Mouse (Mus musculus): ENCODE data around the gene Aamp. TPM values are rescaled to one million over a fixed set of nuclear protein-coding genes. Genes with fewer than 3 reads are reported as not detected.

Aamp gene
- polyA plus RNA-seq, 1 experiment from 2014 or later = 212 TPM

GRCm38 (mm10) chr1:74280591-74281325 is 3.8 kb downstream of the Aamp start:
- no peak overlapping the region for H3K4me2 ChIP-seq (ENCODE audit: low read length)
- H3K4me1 ChIP-seq (ENCODE audit: control insufficient read depth, insufficient read depth, low read length) = peaks cover 16% of the 10 kb centered on the region
- H3K27me3 ChIP-seq (ENCODE audit: control insufficient read depth, insufficient read depth, low read depth, low read length) = no peaks in the 10 kb centered on the region
- no peaks in the 10 kb centered on the region for H3K9me3 ChIP-seq (replicated peaks; ENCODE audit: control insufficient read depth, low read length, poor library complexity, severe bottlenecking)
- H3K4me3 ChIP-seq (ENCODE audit: low read depth, low read length) = no peak overlapping the region
- WGBS = 94% methylated on average over 14 of the region's 14 CpGs
- H3K36me3 ChIP-seq (ENCODE audit: control insufficient read depth, insufficient read depth, low read length) = peaks cover 25% of the 10 kb centered on the region
- no peak overlapping the region for H3K9ac ChIP-seq (ENCODE audit: low read depth, low read length)
- no peak overlapping the region for H3K27ac ChIP-seq (ENCODE audit: low read length)
- no peak for ATAC-seq

DNA sequence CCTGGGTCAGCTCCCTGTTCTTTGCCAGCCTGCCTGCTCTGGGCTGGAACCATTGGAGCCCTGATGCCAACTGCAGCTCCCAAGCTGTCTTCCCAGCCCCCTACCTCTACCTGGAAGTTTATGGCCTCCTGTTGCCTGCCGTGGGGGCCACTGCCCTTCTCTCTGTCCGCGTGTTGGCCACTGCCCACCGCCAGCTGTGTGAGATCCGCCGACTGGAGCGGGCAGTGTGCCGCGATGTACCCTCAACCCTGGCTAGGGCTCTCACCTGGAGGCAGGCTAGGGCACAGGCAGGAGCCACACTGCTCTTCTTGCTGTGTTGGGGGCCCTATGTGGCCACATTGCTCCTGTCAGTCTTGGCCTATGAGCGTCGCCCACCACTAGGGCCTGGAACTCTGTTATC is 5.5 kb downstream of the Aamp start:
- H3K36me3 ChIP-seq (ENCODE audit: control insufficient read depth, insufficient read depth, low read length) = peaks cover 25% of the 10 kb centered on the region
- WGBS = 96% methylated on average over 11 of the region's 11 CpGs
- H3K9ac ChIP-seq (ENCODE audit: low read depth, low read length) = no peak overlapping the region
- no peaks in the 10 kb centered on the region for H3K27me3 ChIP-seq (ENCODE audit: control insufficient read depth, insufficient read depth, low read depth, low read length)
- H3K9me3 ChIP-seq (replicated peaks; ENCODE audit: control insufficient read depth, low read length, poor library complexity, severe bottlenecking) = no peaks in the 10 kb centered on the region
- no peak overlapping the region for H3K4me2 ChIP-seq (ENCODE audit: low read length)
- H3K27ac ChIP-seq (ENCODE audit: low read length) = no peak overlapping the region
- peaks cover 12% of the 10 kb centered on the region; the same call in 1 of the 2 replicates for H3K4me1 ChIP-seq (ENCODE audit: control insufficient read depth, insufficient read depth, low read length)
- no peak for ATAC-seq
- H3K4me3 ChIP-seq (ENCODE audit: low read depth, low read length) = no peak overlapping the region

- WGBS = 92% methylated on average over 10 of the region's 10 CpGs
- H3K27me3 ChIP-seq (ENCODE audit: control insufficient read depth, insufficient read depth, low read depth, low read length) = no peaks in the 10 kb centered on the region
- H3K4me1 ChIP-seq (ENCODE audit: control insufficient read depth, insufficient read depth, low read length) = peaks cover 9% of the 10 kb centered on the region; the same call in 1 of the 2 replicates
- ATAC-seq = no peak
- no peak within 1 kb of the TSS for H3K4me2 ChIP-seq (ENCODE audit: low read length)
- H3K27ac ChIP-seq (ENCODE audit: low read length) = no peak within 1 kb of the TSS
- H3K9ac ChIP-seq (ENCODE audit: low read depth, low read length) = no peak within 1 kb of the TSS
- peaks cover 25% of the 10 kb centered on the region for H3K36me3 ChIP-seq (ENCODE audit: control insufficient read depth, insufficient read depth, low read length)
- H3K4me3 ChIP-seq (ENCODE audit: low read depth, low read length) = no peak within 1 kb of the TSS
- H3K9me3 ChIP-seq (replicated peaks; ENCODE audit: control insufficient read depth, low read length, poor library complexity, severe bottlenecking) = no peaks in the 10 kb centered on the region
These were observed 6.0 kb downstream of the Aamp start, which contains the start of gene Gpbar1 for GRCm38 (mm10) chr1:74278538-74278937. Gene Gpbar1 (plus strand): TSS chr1:74278550.

DNA sequence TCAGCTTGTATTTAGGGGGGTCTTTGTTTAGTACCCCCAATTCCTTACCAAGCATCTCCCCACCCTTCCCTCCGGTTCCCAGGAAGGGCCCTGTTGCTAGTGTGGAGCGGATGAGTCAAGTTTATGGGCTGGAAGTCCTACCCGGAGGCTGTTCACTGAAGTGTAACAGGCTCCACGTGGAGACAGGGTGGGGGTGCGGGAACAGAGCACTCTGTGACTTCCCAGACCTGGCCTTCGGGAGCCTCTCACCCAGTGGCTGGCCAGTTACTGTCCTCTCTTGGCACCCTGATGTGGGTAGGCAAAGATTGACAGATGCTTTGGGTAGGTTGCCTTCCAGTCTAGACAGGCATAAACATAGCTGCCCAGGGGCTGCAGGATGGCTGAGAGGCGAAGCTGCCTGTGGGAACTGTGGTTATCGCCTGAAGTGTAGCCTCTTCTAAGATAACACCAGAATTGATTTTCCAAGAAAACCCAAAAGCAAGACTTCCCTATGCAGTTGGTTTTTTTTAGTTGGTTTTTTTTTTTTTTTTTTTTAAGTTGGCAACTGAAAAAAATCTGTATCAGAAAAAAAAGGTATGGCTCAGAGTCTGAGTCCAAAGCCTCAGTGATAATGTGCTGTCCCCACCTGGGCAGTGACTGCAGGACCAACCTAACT is 6.5 kb downstream of the Aamp start:
- H3K27me3 ChIP-seq (ENCODE audit: control insufficient read depth, insufficient read depth, low read depth, low read length) = no peaks in the 10 kb centered on the region
- ATAC-seq = no peak
- H3K4me2 ChIP-seq (ENCODE audit: low read length) = no peak overlapping the region
- H3K9me3 ChIP-seq (replicated peaks; ENCODE audit: control insufficient read depth, low read length, poor library complexity, severe bottlenecking) = no peaks in the 10 kb centered on the region
- H3K9ac ChIP-seq (ENCODE audit: low read depth, low read length) = no peak overlapping the region
- WGBS = 64% methylated on average over 8 of the region's 8 CpGs
- H3K27ac ChIP-seq (ENCODE audit: low read length) = no peak overlapping the region
- H3K36me3 ChIP-seq (ENCODE audit: control insufficient read depth, insufficient read depth, low read length) = peaks cover 25% of the 10 kb centered on the region
- H3K4me1 ChIP-seq (ENCODE audit: control insufficient read depth, insufficient read depth, low read length) = peaks cover 4% of the 10 kb centered on the region; the same call in 1 of the 2 replicates
- no peak overlapping the region for H3K4me3 ChIP-seq (ENCODE audit: low read depth, low read length)

- Histone ChIP-seq H3K27me3 (ENCODE audit: control insufficient read depth, insufficient read depth, low read depth, low read length) (no peaks in the 10 kb centered on the region), H3K9ac (ENCODE audit: low read depth, low read length) (no peak overlapping the region), H3K36me3 (ENCODE audit: control insufficient read depth, insufficient read depth, low read length) (peaks cover 19% of the 10 kb centered on the region), H3K27ac (ENCODE audit: low read length) (no peak overlapping the region), H3K4me2 (ENCODE audit: low read length) (no peak overlapping the region), H3K9me3 (replicated peaks; ENCODE audit: control insufficient read depth, low read length, poor library complexity, severe bottlenecking) (no peaks in the 10 kb centered on the region), H3K4me1 (ENCODE audit: control insufficient read depth, insufficient read depth, low read length) (no peaks in the 10 kb centered on the region), H3K4me3 (ENCODE audit: low read depth, low read length) (no peak overlapping the region)
- WGBS = 64% methylated on average over 6 of the region's 6 CpGs
- no peak for ATAC-seq
These were observed 7.5 kb downstream of the Aamp start for GRCm38 (mm10) chr1:74277041-74277440.

DNA sequence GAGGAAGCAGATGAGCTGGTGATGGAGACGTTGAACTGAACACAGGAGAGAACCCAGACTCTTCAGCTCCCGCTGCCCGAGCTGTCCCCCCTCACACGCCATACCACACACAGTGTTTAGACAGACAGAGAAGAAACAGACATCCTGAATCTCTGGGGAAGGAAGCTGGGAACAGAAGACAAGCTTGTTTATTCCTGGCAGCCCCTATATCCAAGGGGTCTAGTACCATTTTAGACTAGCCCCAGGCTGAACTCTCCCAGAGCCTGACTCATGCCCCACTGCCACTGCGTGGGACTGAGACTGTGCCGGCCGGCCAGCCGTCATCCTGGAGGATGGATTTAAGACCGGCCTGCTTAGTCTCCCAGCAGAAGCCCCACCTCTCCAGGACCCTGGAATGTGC is 9.5 kb downstream of the Aamp start:
- ATAC-seq = no peak
- no peak overlapping the region for H3K4me2 ChIP-seq (ENCODE audit: low read length)
- WGBS = 55% methylated on average over 9 of the region's 9 CpGs

DNA sequence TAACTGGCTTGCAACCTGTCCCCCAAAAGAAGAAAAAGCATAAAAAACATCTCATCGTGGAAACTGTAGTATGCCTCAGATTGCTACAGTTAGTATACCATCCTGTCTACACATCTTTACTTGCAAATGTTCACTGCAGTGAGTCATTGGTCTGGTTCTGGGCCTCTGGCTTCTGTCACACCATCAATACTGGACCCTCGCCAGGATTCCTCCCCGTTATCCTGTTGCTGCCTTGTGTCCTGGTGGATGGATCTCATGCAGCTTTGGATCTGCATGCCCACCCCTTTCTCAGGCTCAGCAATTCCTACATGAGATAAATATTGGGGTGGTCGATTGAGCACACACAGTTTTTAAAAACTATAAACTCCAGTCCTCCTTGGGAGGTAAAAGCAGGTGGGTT is 12.9 kb downstream of the Aamp start:
- H3K4me2 ChIP-seq (ENCODE audit: low read length) = no peak overlapping the region
- H3K27me3 ChIP-seq (ENCODE audit: control insufficient read depth, insufficient read depth, low read depth, low read length) = no peaks in the 10 kb centered on the region
- no peaks in the 10 kb centered on the region for H3K4me1 ChIP-seq (ENCODE audit: control insufficient read depth, insufficient read depth, low read length)
- H3K4me3 ChIP-seq (ENCODE audit: low read depth, low read length) = no peak overlapping the region
- 75% methylated on average over 4 of the region's 4 CpGs for WGBS
- peaks cover 9% of the 10 kb centered on the region; the same call in 1 of the 2 replicates for H3K36me3 ChIP-seq (ENCODE audit: control insufficient read depth, insufficient read depth, low read length)
- H3K9me3 ChIP-seq (replicated peaks; ENCODE audit: control insufficient read depth, low read length, poor library complexity, severe bottlenecking) = no peaks in the 10 kb centered on the region
- H3K27ac ChIP-seq (ENCODE audit: low read length) = no peak overlapping the region
- no peak for ATAC-seq
- H3K9ac ChIP-seq (ENCODE audit: low read depth, low read length) = no peak overlapping the region

More for the DNA sequence above, 9.5 kb downstream of the Aamp start:
- no peak overlapping the region for H3K4me3 ChIP-seq (ENCODE audit: low read depth, low read length)
- H3K27me3 ChIP-seq (ENCODE audit: control insufficient read depth, insufficient read depth, low read depth, low read length) = no peaks in the 10 kb centered on the region
- H3K36me3 ChIP-seq (ENCODE audit: control insufficient read depth, insufficient read depth, low read length) = peaks cover 3% of the 10 kb centered on the region
- H3K9ac ChIP-seq (ENCODE audit: low read depth, low read length) = no peak overlapping the region
- H3K4me1 ChIP-seq (ENCODE audit: control insufficient read depth, insufficient read depth, low read length) = no peaks in the 10 kb centered on the region
- no peaks in the 10 kb centered on the region for H3K9me3 ChIP-seq (replicated peaks; ENCODE audit: control insufficient read depth, low read length, poor library complexity, severe bottlenecking)
- no peak overlapping the region for H3K27ac ChIP-seq (ENCODE audit: low read length)

DNA sequence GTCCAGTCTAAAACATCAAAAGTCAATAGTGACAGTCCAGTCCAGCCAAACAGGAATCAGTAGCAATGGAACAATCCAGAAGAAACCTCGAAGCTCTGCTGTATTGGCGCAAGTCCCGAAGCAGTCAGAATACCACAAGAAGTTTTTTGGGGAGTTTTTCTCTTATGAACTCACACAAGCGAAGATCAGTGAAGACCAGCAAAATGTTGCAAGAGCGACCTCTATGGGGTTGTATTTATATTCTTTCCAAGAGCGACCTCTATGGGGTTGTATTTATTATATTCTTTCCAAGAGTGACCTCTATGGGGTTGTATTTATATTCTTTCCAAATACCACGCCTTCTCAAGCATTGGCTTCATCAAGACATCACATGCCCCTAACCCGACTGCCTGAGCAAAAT is 15.8 kb downstream of the Aamp start:
- WGBS = 86% methylated on average over 8 of the region's 8 CpGs
- Histone ChIP-seq H3K36me3 (ENCODE audit: control insufficient read depth, insufficient read depth, low read length) (peaks cover 34% of the 10 kb centered on the region), H3K4me1 (ENCODE audit: control insufficient read depth, insufficient read depth, low read length) (no peaks in the 10 kb centered on the region), H3K4me3 (ENCODE audit: low read depth, low read length) (no peak overlapping the region), H3K9ac (ENCODE audit: low read depth, low read length) (no peak overlapping the region), H3K9me3 (replicated peaks; ENCODE audit: control insufficient read depth, low read length, poor library complexity, severe bottlenecking) (no peaks in the 10 kb centered on the region), H3K4me2 (ENCODE audit: low read length) (no peak overlapping the region), H3K27ac (ENCODE audit: low read length) (no peak overlapping the region), H3K27me3 (ENCODE audit: control insufficient read depth, insufficient read depth, low read depth, low read length) (no peaks in the 10 kb centered on the region)
- no peak for ATAC-seq

DNA sequence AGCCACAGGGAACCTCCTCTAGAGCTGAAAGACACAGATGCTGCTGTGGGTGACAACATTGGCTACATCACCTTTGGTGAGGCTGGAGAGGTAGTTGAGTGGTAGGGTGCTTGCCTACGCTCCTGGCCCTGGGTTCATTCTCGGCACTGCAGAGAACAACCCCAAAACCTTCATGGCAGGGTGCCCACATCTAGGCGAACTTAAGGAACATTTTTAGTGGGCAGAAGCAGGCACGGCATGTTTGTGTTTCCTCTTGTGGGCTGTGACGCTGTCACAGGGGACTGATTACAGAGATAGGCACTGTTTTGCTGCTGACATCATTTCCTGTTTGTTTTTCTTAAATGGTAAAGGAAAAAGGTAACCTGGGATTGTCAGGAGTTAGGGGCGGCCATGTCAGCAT is 22.0 kb downstream of the Aamp start:
- Histone ChIP-seq H3K4me3 (ENCODE audit: low read depth, low read length) (no peak overlapping the region), H3K4me1 (ENCODE audit: control insufficient read depth, insufficient read depth, low read length) (no peaks in the 10 kb centered on the region), H3K27ac (ENCODE audit: low read length) (no peak overlapping the region), H3K9ac (ENCODE audit: low read depth, low read length) (no peak overlapping the region), H3K9me3 (replicated peaks; ENCODE audit: control insufficient read depth, low read length, poor library complexity, severe bottlenecking) (no peaks in the 10 kb centered on the region), H3K4me2 (ENCODE audit: low read length) (no peak overlapping the region), H3K27me3 (ENCODE audit: control insufficient read depth, insufficient read depth, low read depth, low read length) (no peaks in the 10 kb centered on the region), H3K36me3 (ENCODE audit: control insufficient read depth, insufficient read depth, low read length) (peaks cover 64% of the 10 kb centered on the region)
- no peak for ATAC-seq
- WGBS = 98% methylated on average over 6 of the region's 6 CpGs
